Mouse (Mus musculus): ENCODE data around the gene Gpr153. TPM values are rescaled to one million over a fixed set of nuclear protein-coding genes. Genes with fewer than 3 reads are reported as not detected.

The Gpr153 gene
- total RNA-seq, 1 experiment from 2014 or later, result 0.86 TPM

Other genes starting within 250 kb of the Gpr153 start
- gene Zbtb48, start 246.6 kb upstream of the Gpr153 start, total RNA-seq (2017), result 4.1 to 10.8 TPM (median 9.1 TPM) in 3 replicates
- not detected in 3 replicates for gene Tas1r1, start 235.7 kb upstream of the Gpr153 start, total RNA-seq (2017)
- 12.1 to 23.8 TPM (median 16.9 TPM) in 3 replicates for gene Nol9, start 234.9 kb upstream of the Gpr153 start, total RNA-seq (2017)
- gene Plekhg5, start 201.7 kb upstream of the Gpr153 start, total RNA-seq (2017), result 2.5 to 8.2 TPM (median 5.6 TPM) in 3 replicates
- gene Tnfrsf25, start 158.3 kb upstream of the Gpr153 start, total RNA-seq (2017), result 1.3 to 4.7 TPM in 2 of 3 replicates, not detected in the other
- gene Espn, start 121.9 kb upstream of the Gpr153 start, total RNA-seq (2017), result 0.53 to 2.0 TPM (median 0.78 TPM) in 3 replicates
- not detected in 3 replicates for gene Hes2, start 115.4 kb upstream of the Gpr153 start, total RNA-seq (2017)
- 18.1 to 62.4 TPM (median 30.9 TPM) in 3 replicates for gene Acot7, start 96.1 kb upstream of the Gpr153 start, total RNA-seq (2017)
- gene Hes3, start 17.4 kb downstream of the Gpr153 start, total RNA-seq (2017), result not detected in 3 replicates
- gene Icmt, start 23.0 kb downstream of the Gpr153 start, total RNA-seq (2017), result 10.5 to 18.2 TPM (median 14.9 TPM) in 3 replicates
- not detected in 3 replicates for gene Rnf207, start 44.8 kb downstream of the Gpr153 start, total RNA-seq (2017)
- gene Rpl22, start 51.5 kb downstream of the Gpr153 start, total RNA-seq (2017), result 1,335 to 1,418 TPM (median 1,365 TPM) in 3 replicates
- gene Chd5, start 64.4 kb downstream of the Gpr153 start, total RNA-seq (2017), result 0.10 to 0.39 TPM in 2 of 3 replicates, not detected in the other
- 0.19 TPM in 1 of 3 replicates, not detected in the others for gene Nphp4, start 202.5 kb downstream of the Gpr153 start, total RNA-seq (2017)
- gene Kcnab2, start 203.6 kb downstream of the Gpr153 start, total RNA-seq (2017), result 75.3 to 156 TPM (median 133 TPM) in 3 replicates